Mouse (Mus musculus): ENCODE data around the gene Crim1. TPM values are rescaled to one million over a fixed set of nuclear protein-coding genes. Genes with fewer than 3 reads are reported as not detected.

The Crim1 gene
- polyA plus RNA-seq, 1 experiment from 2014 or later, result 5.6 TPM

DNA sequence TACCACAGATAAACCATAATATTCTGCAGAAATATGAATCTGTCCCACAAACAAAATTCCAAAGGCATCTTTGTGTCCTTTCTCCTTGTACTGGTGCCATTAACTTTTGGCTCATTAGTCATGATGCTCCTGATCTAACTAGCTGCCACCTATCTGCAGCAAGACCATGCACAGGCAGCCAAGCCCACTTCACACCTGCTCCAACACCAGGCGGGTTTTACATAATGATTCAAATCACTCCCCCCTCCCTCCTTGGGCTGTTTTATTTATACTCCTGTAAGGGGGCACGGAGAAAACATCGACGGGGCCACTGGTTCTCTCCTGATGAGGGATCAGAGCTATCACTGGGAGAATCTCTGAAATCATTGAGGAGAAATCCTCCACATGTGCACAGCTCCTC is 1.2 kb upstream of the Crim1 start:
- Histone ChIP-seq H3K27ac (no peak overlapping the region), H3K4me3 (replicated peaks) (peak overlapping the region; percentile 92)

DNA sequence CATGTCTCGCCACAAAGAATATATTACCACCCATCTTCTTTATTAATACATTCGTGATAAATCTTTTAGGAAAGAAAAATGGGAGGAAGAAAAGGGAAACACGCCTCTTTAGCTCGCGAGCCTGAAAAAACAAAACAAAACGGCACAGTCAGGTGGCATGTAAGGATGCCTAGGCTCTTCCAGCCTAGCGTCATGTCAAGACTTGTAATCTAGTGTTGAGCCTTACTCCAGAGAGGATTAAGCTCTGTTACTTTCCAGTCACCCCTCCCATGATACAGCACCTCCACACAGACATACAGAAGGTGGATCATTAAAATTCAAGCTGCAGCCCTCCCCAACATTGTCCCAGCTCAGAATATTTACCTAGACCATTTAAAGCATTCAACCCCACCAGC is 820 bp upstream of the Crim1 start:
- no peak for ATAC-seq (ENCODE audit: insufficient number of reproducible peaks, insufficient read depth, low FRiP score, low TSS enrichment, low read depth)

More for the DNA sequence above, 1.2 kb upstream of the Crim1 start:
- 6% methylated on average over 4 of the region's 4 CpGs for WGBS
- Histone ChIP-seq H3K36me3 (no peaks in the 10 kb centered on the region), H3K27me3 (peaks cover 10% of the 10 kb centered on the region), H3K4me1 (replicated peaks) (peaks cover 27% of the 10 kb centered on the region), H3K4me2 (peak overlapping the region; percentile 88), H3K9ac (replicated peaks) (no peak overlapping the region), H3K9me3 (no peaks in the 10 kb centered on the region)
- ATAC-seq (ENCODE audit: insufficient number of reproducible peaks, insufficient read depth, low FRiP score, low TSS enrichment, low read depth), result no peak

GRCm38 (mm10) chr17:78200561-78201220 is 643 bp downstream of the Crim1 start:
- H3K4me3 ChIP-seq (replicated peaks), result peak overlapping the region; percentile 92
- no peaks in the 10 kb centered on the region for H3K9me3 ChIP-seq
- H3K27me3 ChIP-seq, result peaks cover 7% of the 10 kb centered on the region
- peaks cover 45% of the 10 kb centered on the region for H3K4me1 ChIP-seq (replicated peaks)
- ATAC-seq (ENCODE audit: insufficient number of reproducible peaks, insufficient read depth, low FRiP score, low TSS enrichment, low read depth), result peak; percentile 36
- peak overlapping the region; percentile 98 for H3K27ac ChIP-seq
- H3K9ac ChIP-seq (replicated peaks), result peak overlapping the region; percentile 94
- H3K36me3 ChIP-seq, result no peaks in the 10 kb centered on the region
- peak overlapping the region; percentile 88 for H3K4me2 ChIP-seq
- under 1% methylated on average over 52 of the region's 73 CpGs for WGBS

More for the DNA sequence above, 820 bp upstream of the Crim1 start:
- 5% methylated on average over 7 of the region's 7 CpGs for WGBS
- no peak overlapping the region for H3K27ac ChIP-seq
- H3K9me3 ChIP-seq, result no peaks in the 10 kb centered on the region
- H3K4me1 ChIP-seq (replicated peaks), result peaks cover 31% of the 10 kb centered on the region
- H3K4me2 ChIP-seq, result peak overlapping the region; percentile 88
- H3K4me3 ChIP-seq (replicated peaks), result peak overlapping the region; percentile 92
- H3K27me3 ChIP-seq, result peaks cover 10% of the 10 kb centered on the region
- no peaks in the 10 kb centered on the region for H3K36me3 ChIP-seq
- peak overlapping the region; percentile 77 for H3K9ac ChIP-seq (replicated peaks)

DNA sequence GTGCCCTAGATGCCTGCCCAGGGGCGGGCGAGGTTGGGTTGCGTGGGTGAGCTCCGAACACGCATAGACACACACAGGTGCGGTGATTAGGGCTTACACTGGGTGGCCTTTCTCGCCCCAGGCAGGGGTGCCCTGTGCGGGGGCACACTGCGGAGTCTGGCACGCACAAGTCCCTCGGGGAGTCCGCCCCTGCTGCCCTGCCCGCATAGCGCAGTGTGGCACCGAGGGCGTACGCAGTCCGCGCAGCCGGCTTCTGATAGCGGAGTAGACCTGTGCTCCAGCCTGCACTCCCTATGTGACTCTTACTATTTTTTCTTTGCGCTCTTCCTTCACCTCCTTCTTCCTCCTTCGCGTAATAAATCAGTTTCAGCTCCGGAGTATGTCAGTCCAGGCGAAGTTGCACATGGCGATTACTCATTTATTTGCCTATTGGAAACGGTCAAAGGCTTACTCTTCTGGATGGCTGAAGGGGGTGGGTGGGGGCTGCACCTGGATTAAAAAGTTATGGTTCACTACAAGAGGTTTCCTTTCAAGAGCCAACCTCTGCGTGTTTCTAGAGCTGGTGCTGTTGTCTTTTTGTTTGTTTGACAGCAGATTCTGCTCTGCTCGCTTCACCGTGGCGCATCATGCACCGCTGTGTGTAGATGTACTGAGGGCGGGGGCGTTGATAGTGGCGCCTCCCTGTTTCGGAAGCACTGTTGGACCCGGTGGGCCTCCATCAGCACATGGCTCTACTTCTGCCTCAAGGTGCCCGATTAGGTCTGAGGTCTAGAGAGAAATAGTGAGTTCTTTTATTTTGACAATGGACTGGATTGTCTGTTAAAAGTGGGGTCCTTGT is 1.4 kb downstream of the Crim1 start:
- H3K4me3 ChIP-seq (replicated peaks), result peak overlapping the region; percentile 92
- peak overlapping the region; percentile 98 for H3K27ac ChIP-seq
- peak overlapping the region; percentile 88 for H3K4me2 ChIP-seq
- ATAC-seq (ENCODE audit: insufficient number of reproducible peaks, insufficient read depth, low FRiP score, low TSS enrichment, low read depth), result peak; percentile 40
- peaks cover 53% of the 10 kb centered on the region for H3K4me1 ChIP-seq (replicated peaks)
- under 1% methylated on average over 39 of the region's 39 CpGs for WGBS
- H3K36me3 ChIP-seq, result no peaks in the 10 kb centered on the region
- no peaks in the 10 kb centered on the region for H3K9me3 ChIP-seq
- H3K9ac ChIP-seq (replicated peaks), result peak overlapping the region; percentile 94
- peaks cover 7% of the 10 kb centered on the region for H3K27me3 ChIP-seq

GRCm38 (mm10) chr17:78202221-78202620 is 2.2 kb downstream of the Crim1 start:
- WGBS, result 8% methylated on average over 5 of the region's 5 CpGs
- no peak overlapping the region for H3K27ac ChIP-seq
- H3K27me3 ChIP-seq, result peaks cover 7% of the 10 kb centered on the region
- H3K9ac ChIP-seq (replicated peaks), result peak overlapping the region; percentile 94
- H3K4me1 ChIP-seq (replicated peaks), result peaks cover 61% of the 10 kb centered on the region
- ATAC-seq (ENCODE audit: insufficient number of reproducible peaks, insufficient read depth, low FRiP score, low TSS enrichment, low read depth), result no peak
- no peaks in the 10 kb centered on the region for H3K9me3 ChIP-seq
- peak overlapping the region; percentile 88 for H3K4me2 ChIP-seq
- peak overlapping the region; percentile 92 for H3K4me3 ChIP-seq (replicated peaks)
- H3K36me3 ChIP-seq, result no peaks in the 10 kb centered on the region

- no peak for ATAC-seq (ENCODE audit: insufficient number of reproducible peaks, insufficient read depth, low FRiP score, low TSS enrichment, low read depth)
- Histone ChIP-seq H3K4me3 (replicated peaks) (peak overlapping the region; percentile 92), H3K36me3 (no peaks in the 10 kb centered on the region), H3K27ac (no peak overlapping the region), H3K4me2 (peak overlapping the region; percentile 88), H3K4me1 (replicated peaks) (peaks cover 66% of the 10 kb centered on the region), H3K9ac (replicated peaks) (peak overlapping the region; percentile 94), H3K27me3 (peaks cover 7% of the 10 kb centered on the region), H3K9me3 (no peaks in the 10 kb centered on the region)
- 38% methylated on average over 3 of the region's 3 CpGs for WGBS
Measured at GRCm38 (mm10) chr17:78202756-78203155, 2.7 kb downstream of the Crim1 start.

GRCm38 (mm10) chr17:78203478-78203877 is 3.4 kb downstream of the Crim1 start:
- H3K27ac ChIP-seq, result no peak overlapping the region
- no peaks in the 10 kb centered on the region for H3K9me3 ChIP-seq
- H3K9ac ChIP-seq (replicated peaks), result no peak overlapping the region
- no peaks in the 10 kb centered on the region for H3K36me3 ChIP-seq
- H3K4me1 ChIP-seq (replicated peaks), result peaks cover 73% of the 10 kb centered on the region
- 0 out of 2 replicates have a peak overlapping the region, but pooled peaks have one; percentile 88 for H3K4me2 ChIP-seq
- ATAC-seq (ENCODE audit: insufficient number of reproducible peaks, insufficient read depth, low FRiP score, low TSS enrichment, low read depth), result no peak
- peaks cover 4% of the 10 kb centered on the region for H3K27me3 ChIP-seq
- WGBS, result 60% methylated on average over 5 of the region's 5 CpGs
- H3K4me3 ChIP-seq (replicated peaks), result peak overlapping the region; percentile 92; the same call in 1 of the 2 replicates

DNA sequence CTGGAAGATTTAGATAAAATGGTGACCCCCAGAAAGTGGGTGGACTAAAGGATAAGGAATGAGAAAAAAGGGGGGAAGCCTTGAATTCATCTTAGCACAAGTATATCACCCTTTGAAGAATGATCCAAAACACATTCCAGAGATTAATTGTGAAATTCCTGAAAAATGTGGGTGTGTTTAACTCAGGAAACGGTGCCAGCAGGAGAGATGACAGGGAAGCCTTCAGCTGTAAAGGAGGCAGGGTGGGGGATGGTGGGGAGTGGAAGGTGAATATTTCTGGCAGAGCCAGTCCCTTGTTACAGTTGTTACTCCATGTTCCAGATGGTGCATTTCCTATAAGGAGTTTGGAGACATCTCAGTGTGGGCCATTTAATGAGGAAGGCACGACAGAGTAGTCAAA is 6.4 kb downstream of the Crim1 start:
- Histone ChIP-seq H3K4me3 (replicated peaks) (no peak overlapping the region), H3K9ac (replicated peaks) (no peak overlapping the region), H3K4me2 (no peak overlapping the region), H3K27ac (no peak overlapping the region), H3K9me3 (no peaks in the 10 kb centered on the region), H3K4me1 (replicated peaks) (peaks cover 81% of the 10 kb centered on the region), H3K27me3 (no peaks in the 10 kb centered on the region; the same call in 1 of the 2 replicates), H3K36me3 (no peaks in the 10 kb centered on the region)
- WGBS, result 8% methylated on average over 2 of the region's 2 CpGs
- no peak for ATAC-seq (ENCODE audit: insufficient number of reproducible peaks, insufficient read depth, low FRiP score, low TSS enrichment, low read depth)

GRCm38 (mm10) chr17:78207246-78207645 is 7.2 kb downstream of the Crim1 start:
- H3K9me3 ChIP-seq, result no peaks in the 10 kb centered on the region
- H3K27ac ChIP-seq, result peak overlapping the region; percentile 64
- H3K27me3 ChIP-seq, result no peaks in the 10 kb centered on the region; the same call in 1 of the 2 replicates
- H3K4me2 ChIP-seq, result peak overlapping the region; percentile 24
- no peak overlapping the region for H3K4me3 ChIP-seq (replicated peaks)
- H3K4me1 ChIP-seq (replicated peaks), result peaks cover 80% of the 10 kb centered on the region
- H3K9ac ChIP-seq (replicated peaks), result no peak overlapping the region; the same call in 1 of the 2 replicates
- no peak for ATAC-seq (ENCODE audit: insufficient number of reproducible peaks, insufficient read depth, low FRiP score, low TSS enrichment, low read depth)
- WGBS, result 69% methylated on average over 3 of the region's 3 CpGs
- H3K36me3 ChIP-seq, result no peaks in the 10 kb centered on the region

DNA sequence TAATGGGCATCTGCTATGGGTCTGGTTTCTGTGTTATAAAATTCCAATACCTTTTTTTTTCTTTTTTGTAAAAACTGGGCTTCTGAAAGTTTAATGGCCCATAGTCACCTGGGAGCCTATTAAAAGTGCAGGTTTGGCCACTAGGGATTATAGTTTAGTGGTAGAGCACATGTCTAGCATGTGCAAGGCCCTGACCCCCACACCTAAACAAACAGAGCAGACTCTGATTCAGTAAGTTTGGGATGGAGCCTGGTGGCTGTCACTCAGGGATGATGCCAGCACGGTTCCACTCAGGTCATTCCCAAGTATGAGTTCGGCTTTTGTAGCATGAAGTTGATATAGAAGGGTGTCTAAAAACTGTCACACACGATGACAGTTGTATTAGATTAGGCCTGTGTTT is 8.8 kb downstream of the Crim1 start:
- no peaks in the 10 kb centered on the region for H3K36me3 ChIP-seq
- WGBS, result 36% methylated on average over 3 of the region's 3 CpGs
- peak; percentile 74 for ATAC-seq (ENCODE audit: insufficient number of reproducible peaks, insufficient read depth, low FRiP score, low TSS enrichment, low read depth)
- H3K4me1 ChIP-seq (replicated peaks), result peaks cover 83% of the 10 kb centered on the region
- H3K27ac ChIP-seq, result peak overlapping the region; percentile 29; the same call in 1 of the 2 replicates
- no peaks in the 10 kb centered on the region for H3K9me3 ChIP-seq
- no peak overlapping the region for H3K9ac ChIP-seq (replicated peaks)
- peak overlapping the region; percentile 32; the same call in 1 of the 2 replicates for H3K4me2 ChIP-seq
- H3K4me3 ChIP-seq (replicated peaks), result no peak overlapping the region
- H3K27me3 ChIP-seq, result no peaks in the 10 kb centered on the region; the same call in 1 of the 2 replicates

DNA sequence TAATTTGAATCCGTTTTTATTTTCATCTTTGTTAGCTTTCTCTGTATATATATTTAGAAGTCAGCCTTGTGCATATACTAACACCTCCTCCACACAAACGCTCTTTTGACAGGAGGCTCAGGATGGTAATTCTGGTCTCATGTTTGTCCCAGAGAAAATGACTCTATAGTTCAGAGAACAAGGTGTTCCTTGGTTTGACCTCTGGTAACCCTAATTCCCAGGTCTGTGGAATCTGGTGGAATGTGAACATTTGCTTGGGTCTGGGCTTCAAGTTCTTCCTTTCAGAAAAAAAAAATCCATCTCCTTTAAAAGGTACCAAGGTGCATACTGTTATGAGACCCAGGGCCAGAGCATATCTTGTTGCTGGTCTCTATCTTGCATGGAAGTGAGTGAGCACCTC is 9.6 kb downstream of the Crim1 start:
- no peak overlapping the region for H3K4me3 ChIP-seq (replicated peaks)
- H3K4me2 ChIP-seq, result no peak overlapping the region
- no peak overlapping the region for H3K9ac ChIP-seq (replicated peaks)
- no peaks in the 10 kb centered on the region for H3K36me3 ChIP-seq
- ATAC-seq (ENCODE audit: insufficient number of reproducible peaks, insufficient read depth, low FRiP score, low TSS enrichment, low read depth), result no peak
- H3K4me1 ChIP-seq (replicated peaks), result peaks cover 75% of the 10 kb centered on the region
- H3K9me3 ChIP-seq, result no peaks in the 10 kb centered on the region
- H3K27ac ChIP-seq, result no peak overlapping the region
- WGBS, result 85% methylated on average over 2 of the region's 2 CpGs
- no peaks in the 10 kb centered on the region for H3K27me3 ChIP-seq
